Mouse (Mus musculus) small intestine, adult 2 months (tissue): Measurements from ENCODE around the gene 2210011C24Rik.

Experiments used
- CTCF ChIP-seq: fragments of 200-500 bp; IDR thresholded peaks from 2 replicates; pipeline ENCODE4 v1.5.1; 2012; ENCODE audit warnings: low read depth, mild to moderate bottlenecking, control low read depth, inconsistent platforms, low read length, moderate library complexity, mixed read lengths; ENCODE audit not compliant: insufficient replicate concordance, insufficient read length; ENCODE audit errors: extremely low read depth
- POLR2A ChIP-seq: fragments of 200-500 bp; IDR thresholded peaks from 2 replicates; pipeline ENCODE4 v1.6.1; 2012; ENCODE audit warnings: low read depth, mild to moderate bottlenecking, control low read depth, inconsistent platforms, low read length, moderate library complexity

- TF ChIP-seq CTCF (no peak), POLR2A (no peak)
These were observed 8.2 kb downstream of the 2210011C24Rik start for GRCm38 (mm10) chr8:84003612-84004246.
